Mouse (Mus musculus) stomach, postnatal 0 days (tissue): Measurements from ENCODE around the gene Topaz1.

Experiments used
- CTCF ChIP-seq: IDR thresholded peaks from 2 replicates; pipeline ENCODE4 v1.5.1; 2016; ENCODE audit warnings: antibody characterized with exemption, low read depth, mild to moderate bottlenecking, moderate library complexity
- EP300 ChIP-seq: optimal IDR thresholded peaks from 2 replicates; pipeline ENCODE3; 2016; ENCODE audit warnings: antibody characterized with exemption

GRCm38 (mm10) chr9:122810212-122810611 lies 63.1 kb downstream of the Topaz1 start:
- TF ChIP-seq CTCF (no peak), EP300 (no peak)
